Mouse (Mus musculus) kidney, postnatal 0 days (tissue): ENCODE results near the gene Mrpl14. TPM values are rescaled to one million over a fixed set of nuclear protein-coding genes. Genes with fewer than 3 reads are reported as not detected.

Source experiments
- ATAC-seq: fragments of 200-750 bp; cut with Nextera tagmentation; replicated peaks from 2 replicates; pipeline ENCODE4 v1.8.0; 2017; ENCODE audit warnings: low read depth, moderate number of reproducible peaks, moderate TSS enrichment, moderate library complexity; ENCODE audit not compliant: low FRiP score
- DNase-seq: peaks from one replicate; pipeline ENCODE4 v3.0.0-alpha.2; 2016; ENCODE audit warnings: low spot score
- H3K27ac ChIP-seq: fragments of 300-500 bp; sonication (generic); 2 replicates; pipeline ENCODE4 v1.5.1; 2014; ENCODE audit warnings: mild to moderate bottlenecking
- H3K27me3 ChIP-seq: fragments of 300-500 bp; sonication (generic); 2 replicates; pipeline ENCODE4 v1.6.1; 2014; ENCODE audit warnings: low read length, mixed read lengths; ENCODE audit not compliant: insufficient read depth
- H3K36me3 ChIP-seq: fragments of 300-500 bp; sonication (generic); 2 replicates; pipeline ENCODE4 v1.6.1; 2014; ENCODE audit warnings: low read length, mixed read lengths; ENCODE audit not compliant: insufficient read depth
- H3K4me1 ChIP-seq: fragments of 300-500 bp; sonication (generic); replicated peaks from 2 replicates; pipeline ENCODE4 v1.6.1; 2014; ENCODE audit warnings: antibody characterized with exemption, low read length, mixed read lengths; ENCODE audit not compliant: insufficient read depth
- H3K4me2 ChIP-seq: fragments of 300-500 bp; sonication (generic); 2 replicates; pipeline ENCODE4 v1.6.1; 2014; ENCODE audit warnings: mild to moderate bottlenecking, low read length, moderate library complexity, mixed read lengths
- H3K4me3 ChIP-seq: fragments of 300-500 bp; sonication (generic); replicated peaks from 2 replicates; pipeline ENCODE4 v1.5.1; 2014; ENCODE audit warnings: low read depth, low read length
- H3K9ac ChIP-seq: fragments of 300-500 bp; sonication (generic); 2 replicates; pipeline ENCODE4 v1.6.1; 2014; ENCODE audit warnings: low read depth, low read length
- H3K9me3 ChIP-seq: fragments of 300-500 bp; sonication (generic); replicated peaks from 2 replicates; pipeline ENCODE4 v1.6.1; 2016; ENCODE audit warnings: low read length, inconsistent platforms, mixed read lengths
- CTCF ChIP-seq: IDR thresholded peaks from 2 replicates; pipeline ENCODE4 v1.5.1; 2016; ENCODE audit warnings: antibody characterized with exemption, low read depth, mild to moderate bottlenecking, moderate library complexity
- WGBS: fragments of 180-500 bp; shearing (Covaris S2); extraction: QIAGEN DNeasy Blood & Tissue Kit; methylation state at CpG from one replicate; pipeline ENCODE4 v1.1.7; 2014; 5-methylcytosine and 5-hydroxymethylcytosine counted together
- polyA plus RNA-seq: library from polyadenylated mRNA; unstranded; fragments of >200 nt; fragmentation: Nextera tagmentation; extraction: Ambion mirVana; gene quantifications from 2 replicates; pipeline ENCODE4 v1.2.1, GENCODE M21; 2015

Gene Mrpl14
- polyA plus RNA-seq, 1 experiment from 2014 or later, result 160 TPM

GRCm38 (mm10) chr17:45655820-45656219, 30.3 kb upstream of the Mrpl14 start:
- no peak overlapping the region for H3K4me3 ChIP-seq
- no peaks in the 10 kb centered on the region for H3K9me3 ChIP-seq
- H3K4me1 ChIP-seq, result no peaks in the 10 kb centered on the region; the same call in 1 of the 2 replicates
- DNase-seq, result peak; percentile 42
- 28% methylated on average over 6 of the region's 6 CpGs for WGBS
- TF ChIP-seq CTCF, result peak; percentile 54
- ATAC-seq, result no peak
- no peak overlapping the region for H3K4me2 ChIP-seq
- no peaks in the 10 kb centered on the region for H3K36me3 ChIP-seq
- H3K9ac ChIP-seq, result no peak overlapping the region
- H3K27ac ChIP-seq, result no peak overlapping the region
- H3K27me3 ChIP-seq, result no peaks in the 10 kb centered on the region

GRCm38 (mm10) chr17:45659225-45659624, 26.9 kb upstream of the Mrpl14 start, which contains the start of gene Capn11:
Gene Capn11 (minus strand): TSS chr17:45659325.
- WGBS, result 91% methylated on average over 4 of the region's 4 CpGs
- Histone ChIP-seq H3K36me3 (0 out of 2 replicates have a peak, but pooled peaks cover 3% of the 10 kb centered on the region), H3K4me2 (no peak within 1 kb of the TSS), H3K4me3 (no peak within 1 kb of the TSS), H3K27ac (no peak within 1 kb of the TSS), H3K27me3 (no peaks in the 10 kb centered on the region), H3K4me1 (no peaks in the 10 kb centered on the region; the same call in 1 of the 2 replicates), H3K9me3 (no peaks in the 10 kb centered on the region), H3K9ac (no peak within 1 kb of the TSS)
- DNase-seq (no peak), ATAC-seq (no peak)
- TF ChIP-seq CTCF, result no peak

- no peak overlapping the region for H3K27ac ChIP-seq
- no peaks in the 10 kb centered on the region; the same call in 1 of the 2 replicates for H3K4me1 ChIP-seq
- TF ChIP-seq CTCF, result peak; percentile 97
- H3K27me3 ChIP-seq, result no peaks in the 10 kb centered on the region
- H3K36me3 ChIP-seq, result peaks cover 31% of the 10 kb centered on the region
- no peak overlapping the region for H3K9ac ChIP-seq
- ATAC-seq, result peak; percentile 62
- peak; percentile 73 for DNase-seq
- no peak overlapping the region for H3K4me3 ChIP-seq
- H3K9me3 ChIP-seq, result no peaks in the 10 kb centered on the region
- 35% methylated on average over 27 of the region's 27 CpGs for WGBS
- peak overlapping the region; percentile 41; the same call in 1 of the 2 replicates for H3K4me2 ChIP-seq
Observed at GRCm38 (mm10) chr17:45663106-45663919, 22.8 kb upstream of the Mrpl14 start.

GRCm38 (mm10) chr17:45664608-45665007, 21.5 kb upstream of the Mrpl14 start:
- Histone ChIP-seq H3K36me3 (peaks cover 31% of the 10 kb centered on the region), H3K4me3 (no peak overlapping the region), H3K4me2 (no peak overlapping the region), H3K27me3 (no peaks in the 10 kb centered on the region), H3K27ac (no peak overlapping the region), H3K4me1 (no peaks in the 10 kb centered on the region; the same call in 1 of the 2 replicates), H3K9me3 (no peaks in the 10 kb centered on the region), H3K9ac (no peak overlapping the region)
- TF ChIP-seq CTCF, result no peak
- ATAC-seq (no peak), DNase-seq (no peak)
- WGBS, result 91% methylated on average over 13 of the region's 13 CpGs

- WGBS, result 80% methylated on average over 11 of the region's 11 CpGs
- Histone ChIP-seq H3K27ac (no peak overlapping the region), H3K9me3 (no peaks in the 10 kb centered on the region), H3K4me2 (no peak overlapping the region), H3K9ac (no peak overlapping the region), H3K36me3 (peaks cover 43% of the 10 kb centered on the region), H3K4me1 (no peaks in the 10 kb centered on the region; the same call in 1 of the 2 replicates), H3K4me3 (no peak overlapping the region), H3K27me3 (no peaks in the 10 kb centered on the region)
- DNase-seq, result no peak
- TF ChIP-seq CTCF, result no peak
- ATAC-seq, result no peak
Observed at GRCm38 (mm10) chr17:45666091-45666490, 20.0 kb upstream of the Mrpl14 start.

GRCm38 (mm10) chr17:45667481-45667880, 18.6 kb upstream of the Mrpl14 start:
- DNase-seq (no peak), ATAC-seq (no peak)
- Histone ChIP-seq H3K4me1 (no peaks in the 10 kb centered on the region), H3K4me2 (no peak overlapping the region), H3K9me3 (no peaks in the 10 kb centered on the region), H3K27me3 (no peaks in the 10 kb centered on the region), H3K27ac (no peak overlapping the region), H3K9ac (no peak overlapping the region), H3K4me3 (no peak overlapping the region), H3K36me3 (peaks cover 46% of the 10 kb centered on the region)
- TF ChIP-seq CTCF, result no peak
- 86% methylated on average over 10 of the region's 10 CpGs for WGBS
